Mouse (Mus musculus) induced T-regulatory cell, adult 2 months (primary cell): ENCODE data around the gene Prss53.
A peak's percentile ranks its signal among the peaks of the same experiment; 100 is the strongest.

Experiments
- DNase-seq: peaks from one replicate; pipeline ENCODE4 v3.0.0-alpha.2; 2012; ENCODE audit warnings: low read depth

Gene Prss53

DNA sequence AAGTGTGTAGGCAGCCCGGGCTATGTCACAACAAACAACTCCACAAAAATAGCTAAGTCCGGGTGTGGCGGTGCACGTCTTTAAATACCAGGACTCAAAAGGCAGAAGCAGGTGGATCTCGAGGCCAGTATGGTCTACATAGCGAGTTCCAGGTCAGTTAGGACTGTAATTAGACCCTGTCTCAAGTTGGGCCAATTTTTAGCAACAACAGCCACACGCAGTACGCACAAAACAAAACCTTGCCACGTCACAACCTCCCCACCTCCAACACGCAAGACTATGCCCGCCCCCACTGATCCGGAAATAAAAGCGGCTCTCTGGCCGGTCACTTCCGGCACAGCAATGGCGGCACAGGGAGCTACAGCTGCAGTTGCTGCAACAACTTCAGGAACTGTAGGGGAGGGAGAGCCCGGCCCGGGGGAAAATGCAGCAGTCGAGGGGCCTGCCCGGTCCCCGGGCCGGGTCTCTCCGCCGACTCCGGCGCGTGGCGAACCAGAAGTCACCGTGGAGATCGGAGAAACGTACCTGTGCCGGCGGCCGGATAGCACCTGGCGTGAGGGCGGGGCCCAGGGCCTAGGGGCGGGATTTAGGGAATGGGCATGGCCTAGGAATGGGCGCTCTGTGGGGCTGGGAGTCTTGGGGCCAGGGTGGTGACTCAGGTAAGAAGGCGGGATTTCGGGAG, 21.6 kb upstream of the Prss53 start, which contains the start of gene Kat8:
Kat8 (plus strand) TSS at position 327 of the 682 bp plus-strand sequence.
- DNase-seq, result peak; percentile 97

DNA sequence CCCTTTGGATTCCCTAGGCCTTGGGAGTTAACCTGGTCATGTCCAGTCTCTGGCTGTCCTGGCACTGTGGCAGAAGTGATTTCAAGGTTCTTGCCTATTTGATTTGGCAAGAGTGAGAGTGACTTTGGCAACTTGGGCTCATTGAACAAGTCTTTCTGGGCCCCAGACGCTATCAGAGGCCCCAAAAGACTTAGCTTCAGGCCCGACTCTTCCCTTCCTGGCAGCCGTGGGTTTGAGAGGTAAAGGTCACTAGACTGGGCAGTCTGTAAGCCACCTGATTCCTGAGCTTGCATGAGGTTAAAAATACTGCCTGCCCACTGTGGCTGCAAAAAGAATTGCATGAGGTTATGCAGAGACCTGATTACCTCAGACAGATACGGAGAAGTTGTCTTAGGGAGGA, 17.9 kb upstream of the Prss53 start:
- DNase-seq, result no peak

DNA sequence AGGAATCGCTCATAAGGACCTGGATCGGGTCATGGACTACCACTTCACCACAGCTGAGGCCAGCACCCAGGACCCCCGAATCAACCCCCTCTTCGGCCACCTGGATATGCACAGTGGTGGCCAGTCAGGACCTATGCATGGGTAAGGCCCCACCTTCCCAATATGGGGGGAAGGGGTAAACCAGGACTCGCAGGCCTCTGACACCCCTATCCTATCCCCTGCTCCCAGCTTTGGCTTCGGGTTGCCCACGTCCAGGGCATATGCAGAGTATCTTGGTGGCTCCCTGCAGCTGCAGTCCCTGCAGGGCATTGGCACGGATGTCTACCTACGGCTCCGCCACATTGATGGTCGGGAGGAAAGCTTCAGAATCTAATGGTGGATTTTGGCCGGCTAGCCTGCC, 17.2 kb upstream of the Prss53 start:
- DNase-seq, result no peak

DNA sequence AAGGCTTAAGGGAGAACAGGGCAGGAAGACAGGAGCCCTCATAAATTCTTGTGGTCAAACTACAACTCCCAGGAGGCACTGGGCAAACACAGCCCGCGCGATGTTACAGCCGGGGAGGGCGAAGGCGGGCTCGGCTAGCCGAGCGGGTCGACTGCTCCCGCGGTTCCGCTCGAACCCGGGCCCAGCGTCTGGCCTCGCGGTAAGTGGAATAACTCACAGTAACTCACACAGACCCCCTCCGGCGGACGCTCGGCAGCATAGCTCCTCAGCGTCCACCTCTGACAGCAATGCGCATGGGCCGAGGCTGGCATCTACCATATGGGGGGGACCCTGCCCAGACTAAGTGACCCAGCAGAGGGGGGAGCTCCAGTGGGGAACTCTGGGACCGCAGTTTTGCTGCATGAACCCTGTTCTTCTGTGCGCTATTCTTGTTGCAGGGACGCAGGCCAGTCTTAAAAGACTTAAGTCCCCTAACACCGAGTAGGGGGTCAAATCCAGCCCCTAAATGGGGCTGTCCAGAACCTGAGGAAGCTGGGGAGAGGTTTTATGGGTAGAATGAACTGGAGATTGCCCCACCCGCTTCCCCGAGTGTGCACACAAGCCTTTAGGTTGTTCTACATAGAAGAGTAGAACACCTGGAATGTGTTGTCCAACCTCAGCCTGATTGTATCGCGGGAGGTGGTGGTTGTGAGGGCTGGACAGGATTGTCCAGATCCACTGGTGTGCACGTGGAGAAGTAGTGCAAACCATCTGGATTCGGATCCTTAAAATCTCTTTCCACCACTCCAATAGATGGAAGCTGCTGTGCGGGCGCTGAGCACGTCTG, 13.4 kb upstream of the Prss53 start, which contains the start of gene Bckdk:
Bckdk (plus strand) TSS at position 112 of the 826 bp plus-strand sequence.
- peak; percentile 76 for DNase-seq

DNA sequence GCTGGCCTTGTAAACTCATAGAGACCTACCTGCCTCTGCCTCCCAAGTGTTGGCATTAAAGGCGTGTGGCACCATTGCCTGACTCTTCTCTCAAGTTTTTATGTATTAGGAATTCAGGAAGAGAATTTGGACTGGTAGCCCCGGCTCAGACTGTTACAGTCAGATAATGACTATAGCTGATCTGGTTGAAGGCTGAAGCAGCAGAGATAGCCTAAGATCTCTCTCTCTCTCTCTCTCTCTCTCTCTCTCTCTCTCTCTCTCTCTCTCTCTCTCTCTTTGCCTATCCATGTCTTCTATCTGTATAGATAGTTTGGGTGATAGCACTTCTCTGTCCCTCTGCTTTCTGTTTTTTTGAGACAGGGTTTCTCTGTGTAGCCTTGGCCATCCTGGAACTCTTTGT, 11.0 kb upstream of the Prss53 start:
- DNase-seq, result no peak

DNA sequence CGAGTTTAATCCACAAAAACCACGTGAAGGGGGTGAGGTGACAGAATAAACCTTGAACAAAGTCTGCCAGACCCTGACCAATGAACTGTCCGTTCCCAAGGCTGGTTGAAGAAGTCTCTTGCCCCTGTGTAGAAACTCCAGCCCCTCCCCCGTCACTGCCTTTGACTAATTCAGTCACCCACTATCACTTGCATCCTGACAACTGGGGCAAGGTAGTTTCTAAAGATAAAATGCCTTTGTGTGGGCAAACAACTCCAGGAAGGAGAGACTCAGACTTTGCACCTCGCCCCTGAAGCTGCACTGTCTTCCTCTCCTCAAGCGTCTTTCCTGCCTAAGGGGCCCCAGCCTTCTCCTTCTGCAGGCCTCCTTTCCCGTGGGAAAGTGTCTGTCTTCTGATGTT, 9.2 kb upstream of the Prss53 start:
- no peak for DNase-seq

DNA sequence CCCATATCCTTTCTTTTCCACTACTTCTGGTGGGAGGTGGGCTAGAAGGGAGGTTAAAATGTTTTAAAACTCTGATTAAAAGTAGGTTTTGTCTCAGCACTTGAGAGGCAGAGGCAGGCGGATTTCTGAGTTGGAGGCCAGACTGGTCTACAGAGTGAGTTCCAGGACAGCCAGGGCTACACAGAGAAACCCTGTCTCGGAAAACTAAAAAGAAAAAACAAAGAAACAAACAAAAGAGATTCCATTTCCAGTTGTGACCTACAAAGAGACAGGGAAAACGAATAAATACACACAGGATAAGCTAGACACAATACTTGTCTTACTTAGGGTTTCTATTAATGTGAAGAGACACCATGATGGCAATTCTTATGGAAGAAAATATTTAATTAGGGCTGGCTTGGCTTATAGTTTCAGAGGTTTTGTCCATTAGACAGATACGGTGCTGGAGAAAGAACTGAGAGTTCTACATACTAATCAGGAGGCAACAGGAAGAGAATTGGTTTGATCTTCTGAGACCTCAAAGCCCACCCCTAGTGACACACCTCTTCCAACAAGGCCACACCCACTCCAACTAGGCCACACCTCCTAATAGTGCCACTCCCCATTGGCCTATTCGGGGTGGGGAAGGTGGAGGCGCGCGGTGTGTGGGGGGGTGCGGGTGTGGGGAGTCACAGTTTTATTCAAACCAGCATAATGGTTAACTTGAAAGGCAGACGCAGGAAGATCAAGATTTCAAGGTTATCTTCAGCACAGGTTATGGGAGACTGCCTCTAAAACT, 7.6 kb upstream of the Prss53 start:
- peak; percentile 61 for DNase-seq

DNA sequence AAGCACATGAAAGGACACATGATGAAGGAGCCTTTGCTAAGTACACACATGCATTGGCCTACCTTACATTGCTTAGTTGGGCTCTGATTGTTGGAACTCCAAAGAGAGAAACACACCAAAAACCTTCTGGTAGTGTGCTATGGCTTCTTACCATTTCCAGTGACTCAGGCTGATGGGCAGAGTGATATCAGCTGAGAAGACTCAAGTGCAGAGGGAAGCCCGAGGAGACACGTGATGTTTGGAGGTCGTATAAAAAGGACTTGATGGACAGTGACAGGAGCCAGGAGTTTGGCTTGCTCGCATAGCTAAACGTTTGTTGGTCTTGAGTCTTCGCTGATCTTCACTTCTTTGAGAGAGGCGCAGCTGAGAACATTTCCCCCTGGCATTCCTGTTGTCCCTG, 6.8 kb upstream of the Prss53 start:
- DNase-seq, result no peak

DNA sequence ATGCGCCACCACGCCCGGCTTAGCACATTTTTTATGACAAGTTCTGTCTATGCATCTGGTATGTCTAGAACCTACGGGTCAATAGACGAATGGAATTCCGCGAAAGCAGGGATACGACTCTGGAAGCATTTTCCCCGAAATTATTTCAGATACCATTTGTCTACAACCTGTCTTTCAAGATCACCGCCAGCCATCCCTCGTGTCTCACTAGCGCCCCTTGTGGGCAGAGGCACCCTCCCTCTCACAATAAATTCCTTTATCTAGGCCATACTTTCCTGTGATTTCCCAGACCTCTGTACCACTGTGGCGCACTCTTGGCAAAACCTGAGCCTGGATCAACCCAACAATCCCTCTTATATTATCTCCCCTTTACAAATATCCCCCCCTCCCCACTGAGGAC, 5.6 kb upstream of the Prss53 start:
- peak; percentile 87 for DNase-seq

DNA sequence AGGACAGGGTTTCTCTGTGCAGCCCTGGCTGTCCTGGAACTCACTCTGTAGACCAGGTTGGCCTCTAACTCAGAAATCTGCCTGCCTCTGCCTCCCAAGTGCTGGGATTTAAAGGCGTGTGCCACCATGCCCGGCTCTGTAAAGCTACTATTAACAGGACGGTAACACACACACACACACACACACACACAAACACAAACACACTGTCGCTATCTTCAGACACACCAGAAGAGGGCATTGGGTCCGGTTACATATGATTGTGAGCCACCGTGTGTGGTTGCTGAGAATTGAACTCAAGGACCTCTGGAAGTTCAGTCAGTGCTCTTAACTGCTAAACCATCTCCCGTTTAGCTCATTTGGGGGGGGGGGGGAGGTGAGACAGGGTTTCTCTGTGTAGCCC, 5.1 kb upstream of the Prss53 start:
- DNase-seq, result peak; percentile 42

DNA sequence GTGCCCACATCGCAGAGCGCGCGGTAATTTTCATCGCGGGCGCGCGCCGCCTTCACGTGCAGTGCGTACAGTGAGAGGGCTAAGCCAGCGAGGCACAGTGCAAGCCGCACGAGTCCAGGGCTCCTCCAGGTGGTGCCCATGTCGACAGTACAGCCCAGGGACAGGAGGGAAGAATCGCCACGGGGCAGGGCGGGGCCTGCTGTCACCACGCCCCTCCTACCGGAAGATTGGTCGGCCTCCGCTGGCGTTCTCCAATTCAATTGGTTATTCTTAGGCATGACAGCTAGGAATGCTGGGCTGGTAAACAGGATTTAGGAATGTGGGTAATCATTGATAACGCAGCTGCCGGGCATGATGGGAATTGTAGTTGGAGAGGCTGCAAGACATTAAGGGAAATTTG, 4.7 kb upstream of the Prss53 start, which contains the start of the genes Gm21974 and Vkorc1:
Gm21974 (minus strand) TSS at position 13 of the 400 bp plus-strand sequence.
Vkorc1 (minus strand) TSS at position 176 of the 400 bp plus-strand sequence.
- peak; percentile 93 for DNase-seq

DNA sequence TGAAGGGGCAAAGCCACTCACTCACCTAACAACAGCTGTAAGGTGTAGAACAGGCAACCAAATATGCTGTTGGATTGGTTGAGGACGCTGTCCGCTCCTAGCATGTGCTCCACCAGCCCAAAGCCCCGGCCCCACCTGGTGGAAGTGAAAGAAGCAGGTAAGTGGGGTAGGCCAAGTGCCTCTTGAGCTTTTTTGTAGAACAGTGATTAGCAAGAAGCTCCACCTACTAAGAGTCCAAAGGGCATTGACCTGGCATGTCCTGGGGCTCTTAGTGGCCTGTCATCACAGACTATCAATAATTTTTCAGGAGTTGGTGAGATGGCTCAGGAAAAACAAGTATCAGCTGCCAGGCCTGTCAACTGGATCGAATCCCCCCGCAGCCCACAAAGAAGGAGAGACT, 3.7 kb upstream of the Prss53 start:
- DNase-seq, result no peak

DNA sequence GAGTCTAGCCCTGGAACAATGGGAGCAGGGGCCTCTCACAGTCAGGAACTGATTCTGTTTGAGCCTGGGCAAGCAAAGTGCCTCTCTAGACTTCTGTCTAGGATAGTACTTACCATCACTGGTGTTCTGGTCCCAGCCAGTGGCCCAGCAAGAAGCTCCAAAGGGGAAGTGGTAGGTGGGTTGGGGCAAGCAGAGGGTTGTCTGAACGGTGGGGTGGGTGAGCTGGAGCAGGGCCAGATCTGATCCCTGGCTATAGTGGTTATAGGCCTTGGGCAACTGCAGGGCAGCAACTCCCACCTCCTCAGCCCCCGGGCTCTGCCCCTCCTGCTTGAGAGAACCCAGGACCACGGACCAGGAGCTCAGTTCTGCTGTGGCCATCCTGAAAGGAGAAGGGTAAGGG, 1.9 kb downstream of the Prss53 start:
- no peak for DNase-seq

DNA sequence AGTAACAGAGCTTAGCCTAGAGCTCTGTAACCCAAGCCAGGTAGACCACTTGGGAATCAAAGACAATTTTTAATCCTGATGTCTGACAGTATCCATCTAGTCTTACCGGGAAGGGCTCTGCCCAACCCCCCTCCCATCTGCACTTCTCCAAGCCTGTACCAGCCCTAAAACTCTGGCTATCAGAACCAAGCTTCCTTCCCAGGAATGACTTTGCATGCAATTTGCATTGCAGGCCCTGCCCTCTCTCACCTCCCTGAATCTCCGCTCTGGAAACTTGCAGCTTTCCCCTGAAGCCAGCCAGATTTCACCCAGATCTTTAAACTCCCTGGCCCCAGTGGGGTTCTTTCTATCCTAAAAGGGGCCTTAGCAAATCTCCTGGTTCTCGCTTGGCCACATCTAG, 3.0 kb downstream of the Prss53 start:
- DNase-seq, result no peak

DNA sequence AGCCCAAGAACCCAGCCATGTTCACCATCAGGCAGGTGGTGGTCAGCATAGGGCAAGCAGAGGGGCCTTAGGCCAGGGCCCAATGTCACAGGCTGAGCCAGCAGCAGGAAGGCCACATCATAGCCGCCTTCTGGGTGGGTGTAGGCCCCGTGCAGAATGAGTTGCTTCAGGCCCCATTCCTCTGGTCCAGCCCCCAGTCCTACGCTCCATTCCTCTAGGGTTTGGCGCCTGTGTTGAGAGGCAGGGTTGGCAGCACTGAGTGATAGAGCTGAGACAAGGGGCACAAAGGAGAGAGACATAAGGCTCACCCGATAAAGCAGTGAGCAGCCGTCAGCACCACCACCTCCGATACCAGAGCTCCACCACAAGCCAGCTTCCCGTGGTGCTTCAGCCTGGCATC, 3.6 kb downstream of the Prss53 start:
- no peak for DNase-seq

DNA sequence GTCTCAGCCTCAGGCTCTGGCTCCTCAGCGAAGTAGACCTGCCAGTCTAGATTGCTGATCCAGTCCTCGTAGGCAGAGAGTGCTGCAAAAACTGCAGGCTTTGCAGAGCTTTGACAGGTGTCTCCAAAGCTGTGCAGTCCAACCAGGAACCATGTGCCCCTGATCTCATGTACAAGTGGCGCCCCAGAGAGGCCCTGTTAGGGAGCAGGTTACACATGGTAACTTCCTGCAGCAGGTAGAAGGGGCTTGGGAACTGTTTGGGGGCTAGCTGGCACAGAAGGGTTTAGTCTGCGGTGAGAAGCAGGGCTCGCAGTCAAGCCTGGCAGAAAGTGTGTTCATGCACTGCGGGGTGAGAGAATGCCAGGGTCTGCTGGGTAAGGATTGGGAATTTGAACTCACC, 4.2 kb downstream of the Prss53 start:
- DNase-seq, result no peak

DNA sequence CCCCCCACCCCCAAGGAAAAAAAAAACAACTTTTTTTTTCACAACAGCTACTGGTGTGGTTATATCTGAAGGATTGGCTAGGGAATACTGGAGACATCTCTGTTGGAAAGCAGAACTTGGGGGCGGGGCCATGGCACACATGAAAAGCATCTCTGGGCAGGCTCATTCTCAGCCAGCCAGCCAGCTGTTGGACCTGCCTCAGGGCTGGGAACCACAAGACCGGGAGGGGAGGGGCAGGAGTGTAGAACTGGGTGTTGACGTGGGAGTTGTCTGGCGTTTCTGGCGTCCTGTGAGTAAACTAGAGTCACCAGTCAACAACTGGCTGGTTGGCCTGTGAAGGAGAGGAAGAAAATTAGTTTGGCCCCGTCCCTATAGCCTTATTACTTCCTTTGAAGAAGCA, 4.8 kb downstream of the Prss53 start:
- DNase-seq, result no peak

DNA sequence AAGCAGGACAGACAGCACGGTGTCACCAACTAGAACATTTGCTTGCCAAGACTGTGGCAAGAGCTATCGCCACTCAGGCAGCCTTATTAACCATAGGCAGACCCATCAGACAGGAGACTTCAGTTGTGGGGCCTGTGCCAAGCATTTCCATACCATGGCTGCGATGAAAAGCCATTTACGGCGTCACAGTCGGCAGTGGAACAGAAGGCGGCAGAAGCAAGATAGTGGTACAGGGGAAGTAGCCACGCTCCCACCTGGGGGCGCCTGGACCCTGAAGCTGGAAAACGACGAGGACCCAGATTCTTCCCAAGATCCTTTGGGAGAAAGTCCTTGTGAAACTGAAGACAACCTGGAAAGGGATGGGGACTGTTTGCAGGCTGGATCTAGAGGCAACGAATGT, 10.3 kb downstream of the Prss53 start:
- DNase-seq, result no peak

DNA sequence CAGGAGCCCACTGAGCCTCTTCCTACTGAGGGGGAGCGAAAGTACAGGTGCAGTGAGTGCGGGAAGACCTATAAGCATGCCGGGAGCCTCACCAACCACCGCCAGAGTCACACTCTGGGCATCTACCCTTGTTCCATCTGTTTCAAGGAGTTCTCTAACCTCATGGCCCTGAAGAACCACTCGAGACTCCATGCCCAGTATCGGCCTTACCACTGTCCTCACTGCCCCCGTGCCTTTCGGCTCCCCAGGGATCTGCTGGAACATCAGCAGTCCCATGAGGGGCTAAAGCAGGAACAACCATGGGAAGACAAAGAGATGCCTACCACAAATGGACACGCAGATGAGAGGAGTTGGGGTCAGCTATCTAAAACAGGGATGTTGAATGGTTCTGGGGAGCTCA, 11.5 kb downstream of the Prss53 start:
- DNase-seq, result no peak

DNA sequence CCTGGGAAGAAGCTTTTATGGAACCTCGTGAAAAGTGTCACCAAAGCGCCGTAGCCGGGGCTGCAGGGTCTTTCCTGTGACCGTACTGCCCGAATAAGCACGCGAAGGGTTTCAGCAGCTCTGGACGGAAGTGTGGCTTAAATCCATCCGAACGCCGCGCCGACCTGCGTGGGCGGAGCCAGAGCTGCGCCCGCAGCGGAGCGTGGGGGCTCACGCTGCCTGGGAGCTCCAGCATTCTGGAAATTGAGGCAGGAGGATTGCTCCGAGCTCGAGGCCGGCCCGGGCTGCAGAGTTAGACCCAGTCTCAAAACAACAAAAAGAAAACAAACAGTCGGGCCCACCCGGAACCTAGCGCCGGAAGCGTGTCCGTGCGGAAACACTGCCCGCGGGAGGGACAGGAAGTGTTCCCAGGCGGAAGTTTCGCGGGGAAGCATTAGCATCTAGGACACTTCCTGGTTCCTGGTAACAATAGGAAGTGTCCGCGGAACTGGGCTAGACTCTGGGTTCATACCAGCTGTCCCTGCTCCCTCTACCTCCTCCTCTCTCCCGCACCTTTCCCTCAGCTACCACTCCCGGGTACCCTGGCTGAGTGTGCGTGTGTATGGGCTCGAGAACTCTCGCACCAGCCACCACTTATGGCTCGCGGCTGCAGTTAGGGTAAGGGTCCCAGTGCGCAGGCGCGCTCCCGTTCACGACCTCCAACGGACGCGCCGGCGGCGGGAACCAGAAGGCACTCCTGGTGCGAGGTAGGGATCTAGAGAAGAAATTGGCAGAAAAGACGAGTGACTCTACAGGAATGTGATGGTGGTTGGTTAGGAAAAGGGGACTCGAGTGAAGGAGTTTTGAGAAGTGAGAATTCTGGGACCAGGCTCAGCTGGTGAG, 14.1 kb downstream of the Prss53 start, which contains the start of gene Zfp668:
Zfp668 (minus strand) TSS at position 362 of the 882 bp plus-strand sequence.
- peak; percentile 96 for DNase-seq

DNA sequence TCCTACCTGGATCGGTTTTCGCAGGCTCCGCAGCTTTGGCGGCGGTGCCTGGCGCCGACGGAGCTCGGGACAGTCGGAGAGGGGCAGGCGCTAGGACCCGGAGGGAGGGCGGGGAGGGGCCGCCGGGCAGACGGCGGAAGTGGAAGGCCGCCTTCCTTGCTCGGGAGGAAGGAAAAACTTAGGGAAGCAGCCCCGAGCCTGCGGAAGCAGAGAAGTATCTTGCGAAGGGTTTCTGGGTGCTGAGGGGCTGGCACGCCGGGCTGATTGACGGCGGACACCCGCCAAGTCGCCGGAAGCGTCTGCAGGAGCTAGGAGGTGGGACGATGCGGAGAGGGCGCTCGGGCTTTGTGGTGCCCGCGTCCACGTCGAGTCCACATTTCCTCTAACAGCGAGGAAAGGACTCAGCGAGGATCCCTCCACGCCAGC, 14.7 kb downstream of the Prss53 start, which contains the start of gene Zfp646:
Zfp646 (plus strand) TSS at position 181 of the 426 bp plus-strand sequence.
- DNase-seq, result peak; percentile 90
